Mouse (Mus musculus) kidney, adult 18-20 months (tissue): Measurements from ENCODE around the gene Naaa.

Experiments used
- DNase-seq: peaks from one replicate; pipeline ENCODE4 v3.0.0; 2021

Naaa gene

DNA sequence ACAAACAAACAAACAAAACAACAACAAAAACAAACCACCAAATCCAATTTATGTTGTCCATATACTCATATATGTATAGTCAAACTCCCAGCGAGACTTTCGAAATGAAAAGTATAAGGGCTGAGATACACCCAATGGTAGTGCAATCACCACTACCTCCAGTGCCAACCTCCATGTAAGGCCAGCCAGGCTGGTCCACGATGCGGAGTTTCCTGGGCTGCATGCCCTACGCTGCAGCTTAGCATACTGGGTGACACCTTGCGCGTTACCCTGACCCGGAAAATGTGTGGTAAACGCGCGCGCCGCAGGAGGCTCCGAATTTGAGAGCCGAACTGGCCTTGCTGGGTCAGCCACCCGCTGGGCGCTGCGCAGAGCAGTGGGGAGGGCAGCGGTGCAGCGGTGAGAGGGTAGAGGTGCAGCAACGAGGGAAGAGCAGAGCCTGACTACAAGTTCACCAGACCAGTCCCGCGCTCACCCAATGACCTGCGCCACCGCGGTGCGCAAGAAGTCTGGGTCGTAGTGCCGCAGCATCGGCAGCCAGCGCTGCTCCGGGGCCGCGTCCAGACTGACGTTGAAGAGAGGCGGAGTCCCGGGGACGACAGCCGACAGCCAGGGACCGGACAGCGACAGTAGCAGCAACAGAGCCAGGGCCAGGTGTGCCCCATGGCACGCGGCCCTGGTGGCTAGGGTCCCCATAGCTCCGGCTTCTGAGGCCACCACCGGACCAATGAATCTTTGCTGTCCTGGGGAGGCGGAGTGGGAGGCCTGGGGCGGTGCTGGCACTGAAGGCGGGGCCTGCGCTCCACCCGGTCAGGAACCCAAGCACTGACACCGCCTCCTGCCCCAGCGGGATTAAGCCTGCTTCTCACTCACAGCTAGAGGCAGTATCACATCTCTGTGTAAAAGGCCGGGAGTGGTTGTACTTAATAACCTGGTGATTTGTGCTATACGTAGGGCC is at the start of gene Naaa:
TSS of gene Naaa (minus strand) at position 734 of the 958 bp plus-strand sequence.
- peak; percentile 93 for DNase-seq

DNA sequence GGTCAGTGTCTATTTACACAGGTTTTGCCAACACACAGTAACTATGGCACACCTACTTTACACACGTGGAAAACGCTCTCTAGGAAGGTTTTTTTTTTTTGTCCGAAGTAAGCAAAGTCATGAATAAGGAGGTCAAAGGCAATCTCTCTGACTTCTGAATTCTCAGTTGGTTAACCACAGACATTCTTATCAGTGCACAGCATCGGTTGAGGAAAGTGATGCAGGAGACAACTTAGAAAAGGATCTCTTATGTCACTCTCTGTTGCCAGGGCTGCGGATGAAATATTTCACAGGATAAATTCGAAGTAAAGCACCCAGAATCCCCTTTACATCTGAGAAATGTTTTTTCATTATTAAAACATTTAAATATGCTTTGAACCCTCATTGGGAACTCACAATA is 49.4 kb upstream of the Naaa start:
- DNase-seq = no peak

- DNase-seq = peak; percentile 18
Observed at GRCm38 (mm10) chr5:92323264-92323663, 45.3 kb upstream of the Naaa start.

DNA sequence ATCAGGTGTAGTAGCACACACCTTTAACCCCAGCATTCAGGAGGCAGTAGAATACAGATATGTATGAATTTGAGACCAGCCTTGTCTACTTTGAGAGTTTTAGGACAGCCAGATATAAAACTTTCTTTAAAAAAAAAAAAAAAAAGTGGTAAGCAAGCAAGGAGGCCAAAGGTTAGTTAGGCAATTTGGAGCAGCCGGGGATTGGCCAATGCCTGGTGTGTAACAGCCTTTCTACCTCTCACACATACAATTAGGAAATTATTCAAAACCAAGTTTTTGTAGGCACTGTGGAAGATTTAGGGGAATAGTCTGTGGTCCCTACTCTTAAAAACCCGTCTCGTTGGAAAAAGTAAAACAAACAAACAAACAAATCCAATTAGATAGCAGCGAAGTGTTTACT is 44.6 kb upstream of the Naaa start:
- DNase-seq = no peak

GRCm38 (mm10) chr5:92321631-92322400 is 43.8 kb upstream of the Naaa start:
- peak; percentile 6 for DNase-seq

GRCm38 (mm10) chr5:92318596-92318995 is 40.6 kb upstream of the Naaa start:
- no peak for DNase-seq

GRCm38 (mm10) chr5:92318119-92318518 is 40.1 kb upstream of the Naaa start:
- DNase-seq = no peak

- DNase-seq = no peak
Observed at GRCm38 (mm10) chr5:92313776-92314175, 35.8 kb upstream of the Naaa start.

GRCm38 (mm10) chr5:92312046-92312715 is 34.2 kb upstream of the Naaa start:
- peak; percentile 91 for DNase-seq

DNA sequence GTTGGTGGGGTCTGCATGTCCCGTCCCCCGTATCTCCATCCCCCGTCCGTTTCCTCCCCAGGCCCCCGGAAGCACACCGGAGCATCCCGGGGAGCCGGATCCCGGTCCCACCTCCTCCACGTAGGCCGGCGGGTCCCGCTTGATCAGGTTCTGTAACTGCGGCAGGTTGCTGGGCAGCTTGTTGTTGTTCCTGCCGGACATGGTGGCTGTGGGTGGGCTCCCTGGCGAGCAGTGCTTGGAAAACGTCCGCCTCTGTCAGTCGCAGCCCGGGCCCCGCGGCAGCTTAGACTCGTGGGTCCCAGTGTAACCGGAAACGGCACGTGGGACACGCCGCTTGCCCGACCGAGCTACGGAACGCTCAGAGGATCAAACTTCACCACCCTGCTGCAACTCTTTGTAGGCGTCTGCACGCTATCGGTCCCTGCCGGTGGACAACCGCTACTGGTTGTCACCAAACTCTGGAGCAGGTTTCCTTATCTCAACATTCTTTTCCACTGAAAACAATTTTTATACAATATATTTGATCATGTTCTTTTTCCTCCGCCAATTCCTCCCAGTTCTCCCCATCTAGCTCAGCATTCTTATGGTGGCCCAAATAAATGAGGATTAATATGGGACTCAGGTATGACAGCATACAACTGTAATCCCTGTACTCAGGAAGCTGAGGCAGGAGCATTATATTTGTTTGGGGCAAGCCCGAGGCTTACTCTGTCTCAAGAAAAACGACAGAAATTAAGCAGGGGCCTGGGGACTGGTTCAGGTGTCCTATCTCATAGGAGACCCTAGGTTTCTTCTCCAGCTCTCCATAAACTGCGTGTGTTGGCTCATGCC is 31.9 kb upstream of the Naaa start, which contains the start of gene Sdad1:
TSS of gene Sdad1 (minus strand) at position 799 of the 831 bp plus-strand sequence.
- peak; percentile 96 for DNase-seq

GRCm38 (mm10) chr5:92304291-92304690 is 26.3 kb upstream of the Naaa start:
- no peak for DNase-seq

DNA sequence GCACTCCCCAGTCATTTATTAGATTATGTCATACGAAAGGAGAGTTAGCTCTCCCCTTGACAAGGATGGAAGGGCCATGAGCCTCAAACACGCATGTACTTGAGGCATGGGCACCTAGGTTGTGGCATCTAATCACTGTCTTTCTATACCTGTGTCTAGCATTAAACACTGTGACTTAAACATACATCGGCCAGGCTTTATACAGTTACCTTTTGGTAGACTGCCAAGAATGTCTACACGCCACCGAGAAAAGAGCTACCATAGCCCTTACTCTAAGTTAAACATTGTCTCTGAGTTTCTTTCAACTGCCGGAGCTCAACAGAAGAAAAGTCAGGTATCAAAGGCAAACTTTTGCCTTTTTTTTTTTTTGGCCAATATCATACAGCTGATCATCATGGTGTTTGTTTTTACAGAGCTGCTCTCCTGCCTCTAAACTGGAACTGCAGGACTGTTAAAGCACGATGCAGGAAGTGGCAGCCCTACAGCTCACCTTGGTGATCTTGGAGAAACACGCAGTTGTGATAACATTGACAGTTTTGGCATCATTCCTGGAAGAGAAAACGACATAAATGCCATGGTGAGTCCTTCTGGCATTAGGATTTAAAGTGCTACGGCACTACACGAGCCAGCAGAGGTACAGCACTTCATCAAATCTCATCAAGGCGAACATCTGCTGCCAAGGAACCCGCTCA is 24.3 kb upstream of the Naaa start:
- no peak for DNase-seq

GRCm38 (mm10) chr5:92294525-92294924 is 16.6 kb upstream of the Naaa start:
- no peak for DNase-seq

GRCm38 (mm10) chr5:92291652-92292414 is 13.9 kb upstream of the Naaa start:
- no peak for DNase-seq

- no peak for DNase-seq
Observed at GRCm38 (mm10) chr5:92287840-92288239, 9.9 kb upstream of the Naaa start.

DNA sequence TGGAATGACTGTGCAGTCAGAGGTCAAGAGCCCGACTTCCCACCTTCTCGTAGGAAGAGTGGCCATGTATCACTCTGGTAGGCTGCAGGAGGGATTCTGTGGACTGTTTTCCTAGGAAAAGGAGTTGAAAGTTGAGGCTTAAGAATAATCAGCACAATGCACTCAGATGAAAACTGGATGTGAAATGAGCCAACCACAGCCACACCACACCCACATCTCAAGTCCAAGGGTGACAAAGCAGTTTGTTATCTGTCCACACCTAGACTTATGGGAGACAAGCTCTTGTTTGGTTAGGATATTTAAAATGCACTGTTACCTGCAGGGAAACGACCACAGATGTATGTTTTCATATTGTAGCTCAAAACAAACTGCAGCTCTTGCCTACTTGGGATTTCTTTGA is 5.1 kb upstream of the Naaa start:
- no peak for DNase-seq

- no peak for DNase-seq
Observed at GRCm38 (mm10) chr5:92282571-92282970, 4.6 kb upstream of the Naaa start.

DNA sequence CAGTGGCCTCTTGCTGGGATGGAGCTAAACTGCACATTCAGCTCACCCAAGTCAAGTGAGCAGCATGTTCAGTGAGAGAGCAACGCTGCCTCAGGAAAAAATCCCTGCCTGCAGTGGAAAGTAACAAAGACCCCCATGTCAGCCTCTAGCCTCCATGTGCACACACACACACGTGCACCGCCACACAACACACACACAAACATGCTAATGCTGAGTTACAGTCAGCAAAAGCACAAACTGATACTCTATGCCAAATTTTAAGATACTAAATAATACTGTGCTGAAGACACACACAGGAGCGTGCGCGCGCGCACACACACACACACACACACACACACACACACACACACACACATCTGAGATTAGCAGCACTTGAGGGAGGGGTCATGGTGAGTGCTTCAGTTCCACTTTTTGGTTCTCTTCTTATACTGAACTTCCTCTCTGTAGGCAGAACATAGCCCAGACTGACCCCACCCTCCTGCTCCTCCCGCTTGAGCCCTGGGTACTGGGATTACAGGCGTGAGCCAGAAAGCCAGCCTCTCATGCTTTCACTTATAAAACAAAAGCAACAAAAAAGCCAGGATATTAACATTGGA is 1.1 kb upstream of the Naaa start:
- DNase-seq = no peak

GRCm38 (mm10) chr5:92270496-92270895 is 7.5 kb downstream of the Naaa start:
- DNase-seq = no peak

DNA sequence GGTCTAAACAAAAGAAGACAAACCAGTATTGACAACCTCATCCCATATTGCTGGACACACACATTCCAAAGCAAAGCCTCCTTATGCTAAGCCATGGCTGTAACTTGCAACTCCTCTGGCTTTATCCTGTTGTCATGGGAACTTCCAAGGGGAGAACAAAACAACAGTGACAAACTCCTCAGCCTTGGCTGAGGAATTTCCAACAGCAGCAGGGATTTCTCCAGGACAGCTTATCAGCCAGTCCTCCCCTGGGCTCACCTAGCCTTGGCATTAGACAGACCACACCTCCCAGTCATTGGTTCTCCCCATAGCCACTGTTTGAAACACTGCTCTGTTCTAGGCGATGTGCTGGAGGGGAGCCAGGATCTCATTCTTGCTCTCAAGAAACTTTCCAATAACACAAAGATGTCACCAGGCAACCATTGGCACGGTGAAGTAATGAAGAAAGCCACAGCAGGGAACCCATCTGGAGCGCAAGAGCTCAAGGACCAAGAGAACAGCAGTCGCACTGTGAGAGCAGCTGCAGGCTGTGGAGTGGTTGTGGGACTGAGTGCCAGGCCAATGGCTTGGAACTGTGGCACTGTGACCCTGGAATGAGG is 14.1 kb downstream of the Naaa start:
- DNase-seq = no peak
